Mouse (Mus musculus): ENCODE data around the gene Erbb4.

Gene Erbb4

GRCm38 (mm10) chr1:69107485-69108158 is at the start of gene Erbb4:
Gene Erbb4 (minus strand): TSS chr1:69108059.
- DNase-seq (ENCODE audit: low spot score), result peak; percentile 48

- DNase-seq (ENCODE audit: low spot score), result peak; percentile 5
Observed at GRCm38 (mm10) chr1:69157346-69157745, 49.5 kb upstream of the Erbb4 start.

- no peak for DNase-seq (ENCODE audit: low spot score)
Observed at GRCm38 (mm10) chr1:69141341-69141740, 33.5 kb upstream of the Erbb4 start.

GRCm38 (mm10) chr1:69139519-69139868 is 31.6 kb upstream of the Erbb4 start:
- no peak for DNase-seq (ENCODE audit: low spot score)

GRCm38 (mm10) chr1:69138856-69139518 is 31.1 kb upstream of the Erbb4 start:
- peak; percentile 91 for DNase-seq (ENCODE audit: low spot score)

- no peak for DNase-seq (ENCODE audit: low spot score)
Observed at GRCm38 (mm10) chr1:69124147-69124848, 16.4 kb upstream of the Erbb4 start.

- DNase-seq (ENCODE audit: low spot score), result peak; percentile 57
Observed at GRCm38 (mm10) chr1:69118249-69118938, 10.5 kb upstream of the Erbb4 start.

GRCm38 (mm10) chr1:69108159-69108925 is 483 bp upstream of the Erbb4 start:
- DNase-seq (ENCODE audit: low spot score), result peak; percentile 70

- peak; percentile 44 for DNase-seq (ENCODE audit: low spot score)
Observed at GRCm38 (mm10) chr1:69106937-69107461, 860 bp downstream of the Erbb4 start.

- peak; percentile 53 for DNase-seq (ENCODE audit: low spot score)
Observed at GRCm38 (mm10) chr1:69106322-69106761, 1.5 kb downstream of the Erbb4 start.

- peak; percentile 58 for DNase-seq (ENCODE audit: low spot score)
Observed at GRCm38 (mm10) chr1:69105493-69106321, 2.2 kb downstream of the Erbb4 start.

GRCm38 (mm10) chr1:69105096-69105492 is 2.8 kb downstream of the Erbb4 start:
- DNase-seq (ENCODE audit: low spot score), result peak; percentile 38

GRCm38 (mm10) chr1:69103211-69103706 is 4.6 kb downstream of the Erbb4 start:
- DNase-seq (ENCODE audit: low spot score), result no peak

GRCm38 (mm10) chr1:69101670-69102069 is 6.2 kb downstream of the Erbb4 start:
- DNase-seq (ENCODE audit: low spot score), result no peak

GRCm38 (mm10) chr1:69093052-69093451 is 14.8 kb downstream of the Erbb4 start:
- no peak for DNase-seq (ENCODE audit: low spot score)

- DNase-seq (ENCODE audit: low spot score), result no peak
Observed at GRCm38 (mm10) chr1:69089331-69089730, 18.5 kb downstream of the Erbb4 start.

GRCm38 (mm10) chr1:69085753-69086152 is 22.1 kb downstream of the Erbb4 start:
- DNase-seq (ENCODE audit: low spot score), result no peak

GRCm38 (mm10) chr1:69048918-69049317 is 58.9 kb downstream of the Erbb4 start:
- DNase-seq (ENCODE audit: low spot score), result no peak

- no peak for DNase-seq (ENCODE audit: low spot score)
Observed at GRCm38 (mm10) chr1:69046228-69046978, 61.5 kb downstream of the Erbb4 start.

- DNase-seq (ENCODE audit: low spot score), result no peak
Observed at GRCm38 (mm10) chr1:69027816-69028215, 80.0 kb downstream of the Erbb4 start.
